Mouse (Mus musculus) midbrain, embryonic 11.5 days (tissue): ENCODE data around the gene Ranbp3l. TPM values are rescaled to one million over a fixed set of nuclear protein-coding genes. Genes with fewer than 3 reads are reported as not detected.
A peak's percentile ranks its signal among the peaks of the same experiment; 100 is the strongest.

Experiments
- ATAC-seq: fragments of 200-750 bp; cut with Nextera tagmentation; 2 replicates; pipeline ENCODE4 v1.8.0; 2017; ENCODE audit warnings: moderate TSS enrichment, moderate library complexity; ENCODE audit not compliant: low FRiP score
- DNase-seq: peaks from one replicate; pipeline ENCODE4 v3.0.0; 2015; ENCODE audit warnings: low spot score; ENCODE audit errors: missing footprints
- H3K27ac ChIP-seq: fragments of 300-500 bp; sonication (generic); 2 replicates; pipeline ENCODE4 v1.5.1; 2014; ENCODE audit warnings: low read depth, low read length
- H3K27me3 ChIP-seq: fragments of 300-500 bp; sonication (generic); 2 replicates; pipeline ENCODE4 v1.6.1; 2014; ENCODE audit warnings: mild to moderate bottlenecking, low read length, moderate library complexity, mixed read lengths; ENCODE audit not compliant: control insufficient read depth, insufficient read depth
- H3K36me3 ChIP-seq: fragments of 300-500 bp; sonication (generic); 2 replicates; pipeline ENCODE4 v1.6.1; 2014; ENCODE audit warnings: mild to moderate bottlenecking, low read length, moderate library complexity, mixed read lengths; ENCODE audit not compliant: control insufficient read depth, insufficient read depth
- H3K4me1 ChIP-seq: fragments of 300-500 bp; sonication (generic); 2 replicates; pipeline ENCODE4 v1.6.1; 2014; ENCODE audit warnings: low read length; ENCODE audit not compliant: control insufficient read depth, insufficient read depth
- H3K4me2 ChIP-seq: fragments of 300-500 bp; sonication (generic); 2 replicates; pipeline ENCODE4 v1.6.1; 2014; ENCODE audit warnings: mild to moderate bottlenecking, moderate library complexity
- H3K4me3 ChIP-seq: fragments of 300-500 bp; sonication (generic); 2 replicates; pipeline ENCODE4 v1.5.1; 2014; ENCODE audit warnings: low read depth, low read length
- H3K9ac ChIP-seq: fragments of 300-500 bp; sonication (generic); 2 replicates; pipeline ENCODE4 v1.6.1; 2014; ENCODE audit warnings: low read length
- H3K9me3 ChIP-seq: fragments of 300-500 bp; sonication (generic); 2 replicates; pipeline ENCODE4 v1.6.1; 2016; ENCODE audit warnings: low read length; ENCODE audit not compliant: control insufficient read depth
- WGBS: fragments of 180-500 bp; shearing (Covaris S2); extraction: QIAGEN DNeasy Blood & Tissue Kit; methylation state at CpG from one replicate; pipeline ENCODE4 v1.1.7; 2014; 5-methylcytosine and 5-hydroxymethylcytosine counted together
- polyA plus RNA-seq: library from polyadenylated mRNA; unstranded; fragments of >200 nt; fragmentation: Nextera tagmentation; extraction: Ambion mirVana; gene quantifications from 2 replicates; pipeline ENCODE4 v1.2.1, GENCODE M21; 2014

Gene Ranbp3l
- polyA plus RNA-seq, 1 experiment from 2014 or later: 3.3 TPM

GRCm38 (mm10) chr15:9087421-9087820 lies 119.7 kb downstream of the Ranbp3l start:
- H3K36me3 ChIP-seq: no peaks in the 10 kb centered on the region

GRCm38 (mm10) chr15:9087895-9088682 lies 120.3 kb downstream of the Ranbp3l start:
- no peak overlapping the region for H3K9ac ChIP-seq
- H3K4me3 ChIP-seq: no peak overlapping the region
- no peak for DNase-seq
- WGBS: 91% methylated on average over 17 of the region's 17 CpGs
- H3K4me1 ChIP-seq: peaks cover 4% of the 10 kb centered on the region
- H3K4me2 ChIP-seq: no peak overlapping the region
- H3K27ac ChIP-seq: no peak overlapping the region
- H3K36me3 ChIP-seq: no peaks in the 10 kb centered on the region
- H3K27me3 ChIP-seq: no peaks in the 10 kb centered on the region
- H3K9me3 ChIP-seq: no peaks in the 10 kb centered on the region
- no peak for ATAC-seq

More at GRCm38 (mm10) chr15:9087421-9087820, 119.7 kb downstream of the Ranbp3l start:
- no peak for ATAC-seq
- no peak for DNase-seq
- H3K4me1 ChIP-seq: peaks cover 4% of the 10 kb centered on the region
- H3K27ac ChIP-seq: no peak overlapping the region
- no peak overlapping the region for H3K4me2 ChIP-seq
- H3K9ac ChIP-seq: no peak overlapping the region
- H3K9me3 ChIP-seq: no peaks in the 10 kb centered on the region
- H3K4me3 ChIP-seq: no peak overlapping the region
- WGBS: 76% methylated on average over 5 of the region's 5 CpGs
- H3K27me3 ChIP-seq: no peaks in the 10 kb centered on the region

GRCm38 (mm10) chr15:9088683-9089072 lies 120.9 kb downstream of the Ranbp3l start:
- H3K9me3 ChIP-seq: no peaks in the 10 kb centered on the region
- DNase-seq: no peak
- no peak overlapping the region for H3K27ac ChIP-seq
- peaks cover 4% of the 10 kb centered on the region for H3K4me1 ChIP-seq
- H3K4me3 ChIP-seq: no peak overlapping the region
- WGBS: 73% methylated on average over 8 of the region's 8 CpGs
- no peak overlapping the region for H3K4me2 ChIP-seq
- H3K9ac ChIP-seq: no peak overlapping the region
- H3K36me3 ChIP-seq: no peaks in the 10 kb centered on the region
- ATAC-seq: no peak
- H3K27me3 ChIP-seq: no peaks in the 10 kb centered on the region

GRCm38 (mm10) chr15:9089136-9089720 lies 121.5 kb downstream of the Ranbp3l start:
- Histone ChIP-seq H3K36me3 (no peaks in the 10 kb centered on the region), H3K27me3 (no peaks in the 10 kb centered on the region)

DNA sequence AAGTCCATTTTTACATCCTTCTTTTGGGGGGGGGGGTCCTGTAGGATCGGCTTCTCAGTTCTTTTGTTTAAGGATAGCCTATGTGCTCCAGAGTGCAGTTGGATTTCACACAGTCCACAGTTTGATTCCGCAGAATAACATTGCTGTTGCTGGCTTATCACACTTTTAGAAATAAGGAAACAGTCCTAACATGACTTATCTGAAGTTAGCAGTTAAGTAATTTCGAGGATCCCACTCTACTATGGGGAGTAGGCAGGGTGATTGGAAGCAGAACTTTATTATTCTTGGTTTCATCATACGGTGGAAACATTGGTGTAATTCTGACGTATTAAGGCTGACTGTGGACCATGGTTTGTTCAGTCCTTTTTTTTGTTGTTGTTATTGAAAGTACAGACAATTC lies 122.9 kb downstream of the Ranbp3l start:
- DNase-seq (no peak), ATAC-seq (no peak)
- no peak overlapping the region for H3K27ac ChIP-seq
- no peak overlapping the region for H3K4me2 ChIP-seq
- no peak overlapping the region for H3K4me3 ChIP-seq
- H3K9me3 ChIP-seq: no peaks in the 10 kb centered on the region
- 94% methylated on average over 5 of the region's 5 CpGs for WGBS
- H3K9ac ChIP-seq: no peak overlapping the region
- no peaks in the 10 kb centered on the region for H3K27me3 ChIP-seq
- H3K36me3 ChIP-seq: no peaks in the 10 kb centered on the region
- H3K4me1 ChIP-seq: peaks cover 11% of the 10 kb centered on the region

More at GRCm38 (mm10) chr15:9089136-9089720, 121.5 kb downstream of the Ranbp3l start:
- Histone ChIP-seq H3K9me3 (no peaks in the 10 kb centered on the region), H3K4me2 (no peak overlapping the region), H3K4me3 (no peak overlapping the region), H3K4me1 (peaks cover 5% of the 10 kb centered on the region), H3K9ac (no peak overlapping the region), H3K27ac (no peak overlapping the region)
- ATAC-seq (no peak), DNase-seq (peak; percentile 81)
- WGBS: 18% methylated on average over 2 of the region's 2 CpGs

- no peaks in the 10 kb centered on the region for H3K36me3 ChIP-seq
- H3K27me3 ChIP-seq: no peaks in the 10 kb centered on the region
- no peak overlapping the region for H3K9ac ChIP-seq
- peak; percentile 65 for ATAC-seq
- DNase-seq: no peak
- no peak overlapping the region for H3K4me2 ChIP-seq
- no peaks in the 10 kb centered on the region for H3K9me3 ChIP-seq
- no peak overlapping the region for H3K4me3 ChIP-seq
- H3K4me1 ChIP-seq: peaks cover 11% of the 10 kb centered on the region
- WGBS: 75% methylated on average over 11 of the region's 11 CpGs
- H3K27ac ChIP-seq: no peak overlapping the region
Observed at GRCm38 (mm10) chr15:9093598-9094365, 126.0 kb downstream of the Ranbp3l start.

GRCm38 (mm10) chr15:9094366-9094750 lies 126.6 kb downstream of the Ranbp3l start:
- Histone ChIP-seq H3K9ac (no peak overlapping the region), H3K4me2 (no peak overlapping the region), H3K4me1 (peaks cover 8% of the 10 kb centered on the region), H3K27ac (no peak overlapping the region), H3K27me3 (no peaks in the 10 kb centered on the region), H3K9me3 (no peaks in the 10 kb centered on the region), H3K4me3 (no peak overlapping the region), H3K36me3 (no peaks in the 10 kb centered on the region)
- DNase-seq (peak; percentile 88), ATAC-seq (peak; percentile 96)
- 33% methylated on average over 13 of the region's 13 CpGs for WGBS

DNA sequence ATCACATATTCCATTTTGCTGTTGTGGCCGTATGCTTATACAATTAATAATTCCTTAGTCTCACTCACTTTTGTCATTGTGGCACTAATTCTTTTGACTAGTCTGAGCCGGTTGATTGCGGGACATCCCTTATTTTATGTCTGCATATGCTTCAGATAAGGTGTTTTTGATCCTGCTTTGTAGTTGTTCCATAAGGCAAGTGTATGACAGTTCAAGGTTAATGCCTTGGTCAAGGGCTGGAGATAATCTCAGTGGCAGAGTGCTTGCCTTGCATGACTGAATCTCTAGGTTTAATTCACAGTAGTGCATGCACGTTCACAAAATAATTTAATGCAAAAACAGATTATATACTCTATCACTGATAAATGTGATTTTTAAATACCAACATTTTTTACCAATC lies 129.1 kb downstream of the Ranbp3l start:
- H3K9me3 ChIP-seq: no peaks in the 10 kb centered on the region
- no peak overlapping the region for H3K9ac ChIP-seq
- no peaks in the 10 kb centered on the region for H3K36me3 ChIP-seq
- no peaks in the 10 kb centered on the region for H3K27me3 ChIP-seq
- WGBS: 94% methylated on average over 4 of the region's 4 CpGs
- H3K4me2 ChIP-seq: no peak overlapping the region
- DNase-seq: no peak
- ATAC-seq: no peak
- no peak overlapping the region for H3K27ac ChIP-seq
- no peak overlapping the region for H3K4me3 ChIP-seq
- H3K4me1 ChIP-seq: peaks cover 7% of the 10 kb centered on the region
